Mouse (Mus musculus): ENCODE data around the gene Comt. TPM values are rescaled to one million over a fixed set of nuclear protein-coding genes. Genes with fewer than 3 reads are reported as not detected.

The Comt gene
- polyA plus RNA-seq (2012; rRNA removed; ENCODE audit: low replicate concordance), result 612 and 1,090 TPM in 2 replicates

GRCm38 (mm10) chr16:18426802-18427280, at the start of gene Comt:
Comt (minus strand) TSS chr16:18426852.

GRCm38 (mm10) chr16:18426215-18426791, 349 bp downstream of the Comt start, which contains the start of gene Txnrd2:
Txnrd2 (plus strand) TSS chr16:18426384.

Other genes with a start within 250 kb of the Comt start
- not detected in 2 replicates for gene Ccdc188, start 209.0 kb downstream of the Comt start, polyA plus RNA-seq (2012; rRNA removed; ENCODE audit: low replicate concordance)
- gene Zdhhc8, start 191.7 kb downstream of the Comt start, polyA plus RNA-seq (2012; rRNA removed; ENCODE audit: low replicate concordance), result 43.9 and 80.8 TPM in 2 replicates
- 54.7 and 82.4 TPM in 2 replicates for gene Trmt2a, start 178.2 kb downstream of the Comt start, polyA plus RNA-seq (2012; rRNA removed; ENCODE audit: low replicate concordance)
- gene Ranbp1, start 178.1 kb downstream of the Comt start, polyA plus RNA-seq (2012; rRNA removed; ENCODE audit: low replicate concordance), result 27.0 and 76.4 TPM in 2 replicates
- not detected in 2 replicates for gene Gm49776, start 168.5 kb downstream of the Comt start, polyA plus RNA-seq (2012; rRNA removed; ENCODE audit: low replicate concordance)
- gene Dgcr8, start 137.6 kb downstream of the Comt start, polyA plus RNA-seq (2012; rRNA removed; ENCODE audit: low replicate concordance), result 18.0 and 38.7 TPM in 2 replicates
- 33.7 and 50.1 TPM in 2 replicates for gene Tango2, start 78.7 kb downstream of the Comt start, polyA plus RNA-seq (2012; rRNA removed; ENCODE audit: low replicate concordance)
- gene Arvcf, start 78.7 kb downstream of the Comt start, polyA plus RNA-seq (2012; rRNA removed; ENCODE audit: low replicate concordance), result 15.8 and 25.0 TPM in 2 replicates
- gene Txnrd2, start 468 bp downstream of the Comt start, polyA plus RNA-seq (2012; rRNA removed; ENCODE audit: low replicate concordance), result 25.2 and 48.2 TPM in 2 replicates
- gene Gnb1l, start 71.9 kb upstream of the Comt start, polyA plus RNA-seq (2012; rRNA removed; ENCODE audit: low replicate concordance), result 8.7 and 18.0 TPM in 2 replicates
- gene Rtl10, start 72.0 kb upstream of the Comt start, polyA plus RNA-seq (2012; rRNA removed; ENCODE audit: low replicate concordance), result 2.6 and 15.8 TPM in 2 replicates
- gene Tbx1, start 163.8 kb upstream of the Comt start, polyA plus RNA-seq (2012; rRNA removed; ENCODE audit: low replicate concordance), result 0.42 and 4.2 TPM in 2 replicates
- 0.78 and 1.3 TPM in 2 replicates for gene Gp1bb, start 195.6 kb upstream of the Comt start, polyA plus RNA-seq (2012; rRNA removed; ENCODE audit: low replicate concordance)
- gene Gm49601, start 199.6 kb upstream of the Comt start, polyA plus RNA-seq (2012; rRNA removed; ENCODE audit: low replicate concordance), result 5.4 and 14.4 TPM in 2 replicates
- 19.6 and 27.6 TPM in 2 replicates for gene Sept5, start 203.1 kb upstream of the Comt start, polyA plus RNA-seq (2012; rRNA removed; ENCODE audit: low replicate concordance)

Measured in subcutaneous adipose tissue, adult 2 months (tissue).